Mouse (Mus musculus) adipocyte (in vitro differentiated cells): ENCODE measurements around the gene Xlr3b.
"Not testable (repeated sequence)": the region's sequence is repeated elsewhere in the genome, so short reads cannot be mapped to it uniquely, and the experiment has no call there.

Experiments used
- DNase-seq: peaks from one replicate; pipeline ENCODE4 v3.0.0-alpha.2; 2016; ENCODE audit warnings: low spot score

Xlr3b gene

DNA sequence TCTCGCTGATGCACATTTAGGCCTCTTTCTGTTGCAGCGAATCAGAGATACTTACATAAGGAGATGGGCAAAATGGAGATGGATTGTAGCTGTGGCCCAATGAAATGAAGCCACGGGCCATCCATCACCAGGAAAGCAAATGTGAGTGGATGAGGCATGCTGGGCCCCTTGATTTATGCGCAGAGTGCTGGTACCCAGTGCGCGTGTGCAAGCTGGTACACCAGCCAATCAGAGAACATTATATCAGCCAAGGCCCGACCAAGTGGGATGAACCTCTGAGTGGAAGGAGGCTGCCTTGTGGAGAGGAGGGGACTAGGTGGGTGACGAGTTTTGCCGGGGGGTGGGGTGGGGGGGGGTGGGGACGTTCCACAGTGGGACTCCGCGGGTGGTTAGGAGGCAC lies at the start of gene Xlr3b:
Gene Xlr3b (plus strand): TSS at position 274 of the 400 bp plus-strand sequence.
- DNase-seq: peak; percentile 92

DNA sequence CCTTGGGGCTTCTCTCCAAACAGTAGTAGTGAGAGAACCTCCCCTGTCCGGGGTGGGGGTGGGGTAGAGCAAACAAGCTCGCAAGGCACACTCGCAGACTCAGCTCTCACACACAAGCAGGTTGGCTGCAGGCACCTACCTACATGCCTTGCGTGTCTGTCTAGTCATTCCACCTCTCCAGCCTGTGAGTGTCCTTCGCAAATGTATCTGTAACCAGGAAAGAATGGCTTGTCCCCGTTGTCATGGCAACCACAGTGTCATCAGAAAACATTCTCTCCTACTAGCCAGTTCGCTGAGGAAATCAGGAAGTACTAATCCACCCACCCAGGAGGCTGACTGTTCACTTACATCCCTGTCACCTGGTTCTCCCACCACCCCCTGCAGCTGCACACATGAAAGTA lies 48.8 kb upstream of the Xlr3b start:
- not testable (repeated sequence) for DNase-seq

DNA sequence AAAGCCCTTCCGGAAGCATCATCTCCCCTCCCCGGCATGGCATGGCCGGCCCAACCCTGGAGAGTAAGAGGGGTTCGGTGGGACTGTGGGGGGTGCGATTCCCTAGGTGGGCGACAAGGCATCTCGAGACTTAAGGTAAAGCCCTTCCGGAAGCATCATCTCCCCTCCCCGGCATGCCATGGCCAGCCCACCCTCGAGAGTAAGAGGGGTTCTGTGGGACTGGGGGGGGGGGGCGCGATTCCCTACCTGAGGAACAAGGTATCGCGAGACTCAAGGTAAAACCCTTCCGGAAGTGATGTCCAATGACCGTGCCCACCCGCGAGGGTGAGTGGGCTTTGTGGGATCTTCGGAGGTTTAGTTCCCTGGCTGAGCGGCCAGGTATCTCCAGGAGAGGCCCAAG lies 43.5 kb upstream of the Xlr3b start, which contains the start of gene Xlr5b:
Gene Xlr5b (plus strand): TSS at position 301 of the 400 bp plus-strand sequence.
- DNase-seq: not testable (repeated sequence)

DNA sequence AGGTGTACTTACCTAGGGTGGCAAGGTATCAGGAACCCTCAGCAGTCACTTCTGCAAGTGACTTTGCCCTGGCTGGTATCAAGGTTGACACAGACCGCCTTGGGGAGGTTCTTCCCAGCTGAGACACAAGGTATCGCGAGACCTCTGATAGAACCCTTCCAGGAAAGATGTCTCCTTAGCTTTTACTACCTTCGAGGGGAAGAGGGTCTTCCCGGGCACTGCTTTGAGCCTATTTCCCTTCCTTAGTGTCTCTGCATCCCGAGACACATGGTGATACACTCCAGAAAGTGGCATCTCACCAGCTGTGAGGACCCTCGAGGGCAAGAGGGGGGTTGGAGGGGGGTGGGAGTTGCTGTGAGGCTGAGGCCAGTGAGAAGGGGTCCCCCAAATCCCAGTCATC lies 42.7 kb upstream of the Xlr3b start, which contains the start of gene DXBay18:
Gene DXBay18 (minus strand): TSS at position 101 of the 400 bp plus-strand sequence.
- not testable (repeated sequence) for DNase-seq

DNA sequence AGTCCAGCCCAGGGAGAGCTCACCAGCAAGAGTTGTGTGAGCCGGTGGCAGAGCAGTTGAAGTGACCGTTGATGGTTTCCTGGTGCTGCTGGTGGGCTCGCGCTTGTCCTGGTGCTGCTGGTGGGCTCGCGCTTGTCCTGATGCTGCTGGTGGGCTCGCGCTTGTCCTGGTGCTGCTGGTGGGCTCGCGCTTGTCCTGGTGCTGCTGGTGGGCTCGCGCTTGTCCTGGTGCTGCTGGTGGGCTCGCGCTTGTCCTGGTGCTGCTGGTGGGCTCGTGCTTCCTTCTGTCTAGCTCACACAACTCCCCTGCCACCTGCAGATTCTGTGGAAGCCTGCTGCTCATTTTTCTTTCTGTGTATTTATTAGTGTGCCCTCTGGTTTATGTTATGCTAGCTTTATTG lies 15.1 kb upstream of the Xlr3b start, which contains the start of gene Spin2d:
Gene Spin2d (minus strand): TSS at position 101 of the 400 bp plus-strand sequence.
- DNase-seq: not testable (repeated sequence)

DNA sequence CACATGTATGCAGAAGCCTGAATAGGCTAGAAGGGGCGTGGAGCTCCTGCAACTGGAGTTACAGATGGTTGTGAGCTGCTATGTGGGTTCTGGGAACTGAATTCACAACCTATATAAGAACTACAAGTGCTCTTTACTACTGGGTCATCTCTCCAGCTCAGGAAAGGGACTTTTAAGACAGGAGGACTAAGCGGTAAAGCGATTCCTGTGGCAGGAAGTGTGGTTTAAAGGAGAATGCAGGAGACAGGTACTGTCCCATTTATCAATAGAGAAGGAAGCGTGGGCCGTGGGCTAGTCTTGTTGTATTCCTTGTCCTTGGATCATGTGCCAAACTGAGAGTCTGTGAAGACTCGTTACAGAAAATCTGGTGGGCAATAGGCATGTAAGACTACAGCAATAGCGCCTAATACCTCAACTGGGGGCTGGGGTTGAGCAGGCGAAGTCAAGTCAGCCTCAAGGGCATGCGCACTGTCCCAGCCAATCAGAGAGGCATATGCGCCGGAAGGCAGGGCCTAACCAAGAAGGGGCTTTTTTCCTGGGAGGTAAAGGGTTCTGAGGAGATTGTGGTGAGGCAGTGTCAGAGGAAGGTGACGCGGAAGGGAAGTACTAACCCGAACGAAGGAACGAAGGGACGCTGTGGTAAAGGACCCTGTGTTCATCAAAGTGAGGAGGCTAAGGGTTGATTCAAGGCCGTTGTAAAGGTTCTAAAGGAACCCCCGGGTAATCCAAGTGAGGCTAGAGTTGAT lies 22.0 kb downstream of the Xlr3b start, which contains the start of gene Xlr4b:
Gene Xlr4b (plus strand): TSS at position 515 of the 746 bp plus-strand sequence.
- DNase-seq: not testable (repeated sequence)

DNA sequence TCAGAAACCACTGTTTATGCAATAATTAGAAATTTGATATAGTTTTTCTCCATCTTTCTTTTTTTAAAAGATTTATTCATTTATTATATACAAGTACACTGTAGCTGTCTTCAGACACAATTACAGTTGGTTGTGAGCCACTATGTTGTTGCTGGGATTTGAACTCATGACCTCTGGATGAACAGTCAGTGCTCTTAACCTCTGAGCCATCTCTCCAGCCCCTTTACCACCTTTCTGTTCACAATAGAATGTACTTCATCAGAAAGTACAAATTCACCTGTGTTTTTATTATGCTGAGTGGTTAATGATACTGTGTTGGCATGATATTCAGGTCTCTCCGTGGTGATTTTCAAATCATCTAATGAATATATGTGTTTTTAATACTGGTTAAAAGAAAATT lies 33.4 kb downstream of the Xlr3b start:
- no peak for DNase-seq

DNA sequence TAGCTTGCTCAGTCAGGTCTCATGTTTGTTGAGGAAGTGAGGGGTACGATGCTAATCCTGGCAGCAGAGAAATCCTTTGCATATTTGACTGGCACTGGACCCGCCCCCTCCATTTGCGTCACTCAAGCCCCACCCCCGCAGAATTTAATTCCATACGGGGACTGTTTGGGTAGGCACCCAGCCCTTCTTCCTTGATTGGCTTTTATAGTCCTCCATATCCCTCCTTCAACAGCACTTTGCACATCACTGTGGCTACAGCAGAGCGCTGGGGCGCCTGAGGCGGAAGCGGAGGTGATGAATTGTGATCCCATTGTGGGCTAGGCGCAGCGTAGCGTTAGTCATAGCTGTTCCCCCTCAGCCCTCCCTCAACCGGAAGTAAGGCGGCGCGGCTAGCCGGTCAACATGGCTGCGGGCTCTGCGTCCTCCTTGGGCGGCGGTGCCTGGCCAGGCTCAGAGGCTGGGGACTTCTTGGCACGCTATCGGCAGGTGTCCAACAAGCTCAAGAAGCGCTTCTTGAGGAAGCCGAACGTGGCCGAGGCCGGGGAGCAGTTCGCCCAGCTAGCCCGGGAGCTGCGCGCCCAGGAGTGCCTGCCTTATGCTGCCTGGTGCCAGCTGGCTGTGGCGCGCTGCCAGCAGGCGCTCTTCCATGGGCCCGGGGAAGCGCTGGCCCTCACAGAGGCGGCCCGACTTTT lies 36.1 kb downstream of the Xlr3b start, which contains the start of gene F8a:
Gene F8a (plus strand): TSS at position 378 of the 692 bp plus-strand sequence.
- DNase-seq: peak; percentile 84

DNA sequence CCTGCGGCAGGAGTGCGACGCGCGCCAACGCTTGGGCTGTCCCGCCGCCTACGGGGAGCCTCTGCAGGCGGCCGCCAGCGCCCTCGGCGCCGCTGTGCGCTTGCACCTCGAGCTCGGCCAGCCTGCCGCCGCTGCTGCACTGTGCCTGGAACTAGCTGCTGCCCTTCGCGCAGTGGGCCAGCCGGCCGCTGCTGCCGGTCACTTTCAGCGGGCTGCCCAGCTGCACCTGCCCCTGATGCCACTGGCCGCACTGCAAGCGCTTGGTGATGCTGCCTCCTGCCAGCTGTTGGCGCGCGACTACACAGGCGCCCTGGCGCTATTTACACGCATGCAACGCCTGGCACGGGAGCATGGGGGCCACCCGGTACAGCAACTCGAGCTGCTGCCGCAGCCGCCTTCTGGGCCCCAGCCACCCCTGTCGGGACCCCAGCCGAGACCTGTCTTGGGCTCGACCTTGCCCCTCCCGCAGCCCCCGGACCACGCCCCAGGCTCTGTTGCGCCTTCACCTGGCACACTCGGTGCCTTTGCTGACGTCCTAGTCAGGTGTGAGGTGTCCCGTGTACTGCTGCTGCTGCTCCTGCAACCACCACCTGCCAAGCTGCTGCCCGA lies 36.7 kb downstream of the Xlr3b start:
- peak; percentile 60 for DNase-seq

DNA sequence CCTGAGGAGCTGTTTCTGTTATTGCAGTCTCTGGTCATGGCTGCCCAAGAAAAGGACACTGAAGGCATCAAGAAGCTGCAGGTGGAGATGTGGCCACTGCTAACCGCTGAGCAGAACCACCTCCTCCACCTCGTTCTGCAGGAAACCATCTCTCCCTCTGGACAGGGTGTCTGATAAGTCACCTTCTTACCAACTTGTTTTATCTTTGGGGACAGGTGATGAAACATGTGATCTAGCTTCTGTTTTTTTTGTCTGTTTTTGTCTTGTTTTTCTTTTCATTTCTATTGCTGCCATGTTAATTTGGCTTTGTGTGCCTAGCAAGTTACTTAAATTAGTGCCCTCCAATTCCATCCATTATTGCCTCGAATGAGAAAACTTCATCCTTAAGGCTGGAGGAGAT lies 37.3 kb downstream of the Xlr3b start:
- no peak for DNase-seq

DNA sequence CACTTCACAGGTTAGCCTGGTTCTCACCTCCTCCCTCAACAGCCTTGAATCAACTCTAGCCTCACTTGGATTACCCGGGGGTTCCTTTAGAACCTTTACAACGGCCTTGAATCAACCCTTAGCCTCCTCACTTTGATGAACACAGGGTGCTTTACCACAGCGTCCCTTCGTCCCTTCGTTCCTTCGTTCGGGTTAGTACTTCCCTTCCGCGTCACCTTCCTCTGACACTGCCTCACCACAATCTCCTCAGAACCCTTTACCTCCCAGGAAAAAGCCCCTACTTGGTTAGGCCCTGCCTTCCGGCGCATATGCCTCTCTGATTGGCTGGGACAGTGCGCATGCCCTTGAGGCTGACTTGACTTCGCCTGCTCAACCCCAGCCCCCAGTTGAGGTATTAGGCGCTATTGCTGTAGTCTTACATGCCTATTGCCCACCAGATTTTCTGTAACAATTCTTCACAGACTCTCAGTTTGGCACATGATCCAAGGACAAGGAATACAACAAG lies 50.9 kb downstream of the Xlr3b start, which contains the start of gene Xlr4c:
Gene Xlr4c (minus strand): TSS at position 310 of the 505 bp plus-strand sequence.
- DNase-seq: not testable (repeated sequence)
